Mouse (Mus musculus): ENCODE data around the gene Meiob.

- TF ChIP-seq CTCF (IDR thresholded peaks at IDR 0.05; ENCODE audit: borderline replicate concordance, control insufficient read depth, extremely low read depth, insufficient read depth, low read length, poor library complexity) (no peak), POLR2A (IDR thresholded peaks at IDR 0.05; ENCODE audit: control insufficient read depth, extremely low read depth, insufficient read depth, low read length, poor library complexity) (no peak)
Observed at GRCm38 (mm10) chr17:24884391-24884790, 80.3 kb downstream of the Meiob start.

All from thymus, adult 2 months (tissue).